Mouse (Mus musculus) right cerebral cortex, postnatal 10 days (tissue): ENCODE results near the gene Rnf220.

Source experiments
- DNase-seq, 2 experiments: peaks; one replicate each; pipeline ENCODE4 v3.0.0; 2021; ENCODE audit warnings: low spot score in 2 of 2

Gene Rnf220

GRCm38 (mm10) chr4:117302027-117302806 is 194.6 kb downstream of the Rnf220 start:
- no peak for DNase-seq

GRCm38 (mm10) chr4:117299921-117300320 is 196.9 kb downstream of the Rnf220 start:
- no peak for DNase-seq

- DNase-seq = no peak
These were observed 199.0 kb downstream of the Rnf220 start for GRCm38 (mm10) chr4:117297819-117298218.

GRCm38 (mm10) chr4:117296849-117297593 is 199.8 kb downstream of the Rnf220 start:
- no peak for DNase-seq

- DNase-seq = no peak
These were observed 205.2 kb downstream of the Rnf220 start for GRCm38 (mm10) chr4:117291696-117292095.

- DNase-seq = peak; percentile 84 to 87
These were observed 207.7 kb downstream of the Rnf220 start for GRCm38 (mm10) chr4:117288927-117289801.

GRCm38 (mm10) chr4:117288277-117288926 is 208.4 kb downstream of the Rnf220 start:
- no peak for DNase-seq

GRCm38 (mm10) chr4:117284363-117284762 is 212.5 kb downstream of the Rnf220 start:
- DNase-seq = no peak

- DNase-seq = no peak
These were observed 213.3 kb downstream of the Rnf220 start for GRCm38 (mm10) chr4:117283271-117284191.

GRCm38 (mm10) chr4:117281090-117281845 is 215.6 kb downstream of the Rnf220 start:
- no peak for DNase-seq

GRCm38 (mm10) chr4:117280397-117280930 is 216.4 kb downstream of the Rnf220 start:
- DNase-seq = no peak

GRCm38 (mm10) chr4:117279253-117279642 is 217.6 kb downstream of the Rnf220 start:
- no peak for DNase-seq

- no peak for DNase-seq
These were observed 218.2 kb downstream of the Rnf220 start for GRCm38 (mm10) chr4:117278381-117279252.

GRCm38 (mm10) chr4:117277687-117278086 is 219.2 kb downstream of the Rnf220 start:
- no peak for DNase-seq

GRCm38 (mm10) chr4:117277021-117277420 is 219.8 kb downstream of the Rnf220 start:
- no peak for DNase-seq

GRCm38 (mm10) chr4:117276281-117276711 is 220.6 kb downstream of the Rnf220 start:
- no peak for DNase-seq

- DNase-seq = no peak
These were observed 222.1 kb downstream of the Rnf220 start for GRCm38 (mm10) chr4:117274720-117275119.

- DNase-seq = no peak
These were observed 224.4 kb downstream of the Rnf220 start for GRCm38 (mm10) chr4:117272459-117272858.
